Mouse (Mus musculus) adrenal gland, adult (tissue): ENCODE measurements around the gene Cul4a.

Experiments
- DNase-seq, 2 experiments: peaks; one replicate each; pipeline ENCODE4 v3.0.0; 2022 to 2023; ENCODE audit warnings: low spot score in 1 of 2; ENCODE audit not compliant: inconsistent age in 2 of 2

Gene Cul4a

DNA sequence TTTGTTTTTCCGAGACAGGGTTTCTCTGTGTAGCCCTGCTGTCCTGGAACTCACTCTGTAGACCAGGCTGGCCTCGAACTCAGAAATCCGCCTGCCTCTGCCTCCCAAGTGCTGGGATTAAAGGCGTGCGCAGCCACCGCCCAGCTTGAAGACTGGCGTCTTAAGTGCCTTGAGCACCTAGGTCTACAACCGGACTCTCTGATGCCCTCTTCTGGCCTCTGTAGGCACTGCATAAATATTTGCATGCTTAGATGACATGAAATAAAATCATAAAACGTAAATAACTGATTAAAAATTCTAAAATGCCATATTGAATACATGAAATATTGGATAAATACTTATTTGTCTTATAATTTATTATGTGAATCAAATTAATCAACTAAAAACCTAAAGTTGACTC lies 26.8 kb downstream of the Cul4a start:
- DNase-seq = peak; percentile 46 to 85

DNA sequence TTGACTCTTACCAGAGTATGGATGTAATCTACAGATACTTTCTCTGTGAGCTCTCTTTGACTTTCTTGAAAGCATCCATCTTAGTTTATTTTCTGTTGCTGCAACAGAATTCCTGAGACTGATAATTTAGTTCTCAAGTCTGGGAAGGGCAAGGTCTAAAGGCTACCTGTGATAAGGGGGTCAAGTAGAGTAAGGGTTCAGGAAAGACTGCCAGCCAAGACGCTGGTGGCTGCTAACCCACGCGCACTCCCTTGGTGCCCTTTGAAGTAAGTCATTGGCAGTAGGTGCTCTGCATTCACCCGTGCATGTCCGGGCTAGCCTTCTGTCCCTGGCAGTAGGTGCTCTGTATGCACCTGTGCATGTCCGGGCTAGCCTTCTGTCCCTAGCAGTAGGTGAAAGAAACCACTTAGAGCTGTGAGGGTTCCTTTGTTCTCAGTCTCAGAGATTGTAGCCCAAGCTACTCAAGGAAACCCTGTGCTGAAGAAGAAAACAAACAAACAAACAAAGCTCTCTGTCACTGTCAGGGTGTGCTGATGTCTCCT lies 34.3 kb downstream of the Cul4a start:
- DNase-seq = no peak

DNA sequence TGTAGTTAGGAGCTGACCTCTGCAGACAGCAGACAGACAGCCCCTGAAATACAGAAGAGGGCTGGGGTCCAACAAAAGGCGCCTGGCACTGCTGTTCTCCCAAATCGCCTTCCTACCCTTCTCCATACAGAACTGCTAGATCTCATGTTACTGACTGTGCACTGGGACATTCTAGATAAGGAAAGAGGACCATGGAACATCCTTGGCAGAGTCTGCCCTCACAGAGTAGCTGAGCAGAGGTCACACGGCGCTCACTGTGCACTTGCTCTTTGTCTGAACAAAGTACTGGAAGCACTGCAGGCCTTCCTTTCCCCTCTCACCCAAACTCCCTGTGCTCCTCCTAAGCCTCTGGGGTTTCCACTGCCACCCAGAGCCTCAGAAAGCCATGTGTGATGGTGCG lies 36.3 kb downstream of the Cul4a start:
- no peak for DNase-seq

DNA sequence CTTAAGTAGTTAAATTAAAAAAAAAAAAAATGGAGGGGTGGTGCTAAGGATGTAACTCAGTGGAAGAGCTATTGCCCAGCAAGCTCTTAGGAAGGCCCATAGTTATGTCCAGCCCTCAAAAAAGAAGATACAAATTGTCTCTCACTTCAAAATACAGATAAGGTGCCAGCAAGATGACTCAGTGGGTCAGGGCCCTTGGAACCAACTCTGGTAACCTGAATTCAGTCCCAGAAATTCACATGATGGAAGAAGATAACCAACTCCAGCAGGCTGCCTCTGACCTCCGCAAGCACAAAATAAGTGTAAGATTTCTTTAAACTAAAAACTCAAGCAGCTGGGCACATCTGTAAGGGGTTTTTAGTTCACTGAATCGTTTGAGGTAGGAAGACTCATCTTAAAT lies 43.1 kb downstream of the Cul4a start:
- peak; percentile 64 to 84 for DNase-seq

DNA sequence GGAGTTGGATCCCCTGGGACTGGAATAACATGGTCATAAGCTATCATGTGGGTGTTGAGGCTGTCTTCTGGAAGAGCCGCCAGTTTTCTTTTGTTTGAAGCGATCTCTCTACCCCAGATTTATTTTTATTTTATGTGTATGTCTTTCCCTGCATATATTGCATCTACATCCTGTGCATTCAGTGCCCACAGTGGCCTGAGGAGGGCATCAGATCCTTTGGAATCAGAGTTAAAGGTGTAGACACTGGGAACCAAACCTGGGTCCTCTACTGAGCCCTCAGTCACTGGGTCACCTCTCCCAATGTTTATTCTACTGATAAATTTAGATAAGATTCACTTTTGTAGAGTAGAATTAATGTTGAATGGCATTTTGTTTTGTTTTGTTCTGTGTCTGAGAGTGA lies 43.9 kb downstream of the Cul4a start:
- DNase-seq = no peak

DNA sequence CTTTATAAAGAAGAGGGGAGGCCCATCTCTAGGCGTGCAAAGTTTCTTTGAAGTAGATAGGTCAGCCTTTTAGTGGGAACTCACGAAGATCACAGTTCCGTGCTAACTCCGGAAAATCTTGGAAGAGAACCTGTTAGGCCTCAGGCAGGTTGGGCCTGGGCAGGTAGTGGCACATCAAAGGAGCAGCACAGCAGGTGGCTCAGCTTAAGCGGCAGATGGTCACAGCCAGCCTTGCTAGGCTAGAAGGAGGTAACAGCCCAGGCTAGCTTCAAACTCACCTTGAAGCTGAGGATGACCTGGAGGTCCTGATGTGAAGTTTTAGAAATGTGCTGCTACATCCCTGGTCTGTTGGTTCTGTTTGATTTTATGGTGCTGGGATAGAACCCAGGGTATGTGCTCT lies 44.4 kb downstream of the Cul4a start:
- DNase-seq = no peak

DNA sequence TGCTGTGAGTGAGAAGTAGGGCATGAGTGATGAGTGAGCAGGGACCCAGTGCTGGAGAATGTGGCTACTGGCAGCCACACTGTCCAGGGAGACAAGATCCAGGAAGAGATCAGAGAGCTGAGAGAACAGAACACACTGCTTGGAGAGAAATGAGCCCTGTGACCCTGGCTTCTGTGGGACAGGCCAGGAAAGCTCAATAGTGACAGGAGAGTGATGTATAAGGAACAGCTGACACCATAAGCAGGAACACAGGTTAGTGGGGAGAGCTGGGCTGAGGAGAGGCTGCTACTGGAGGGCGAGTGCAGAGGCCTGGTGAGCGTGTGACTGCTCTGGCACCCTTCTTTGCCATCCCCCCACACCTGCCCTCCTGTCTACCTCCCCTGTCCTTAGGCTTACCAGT lies 45.5 kb downstream of the Cul4a start:
- DNase-seq = no peak

DNA sequence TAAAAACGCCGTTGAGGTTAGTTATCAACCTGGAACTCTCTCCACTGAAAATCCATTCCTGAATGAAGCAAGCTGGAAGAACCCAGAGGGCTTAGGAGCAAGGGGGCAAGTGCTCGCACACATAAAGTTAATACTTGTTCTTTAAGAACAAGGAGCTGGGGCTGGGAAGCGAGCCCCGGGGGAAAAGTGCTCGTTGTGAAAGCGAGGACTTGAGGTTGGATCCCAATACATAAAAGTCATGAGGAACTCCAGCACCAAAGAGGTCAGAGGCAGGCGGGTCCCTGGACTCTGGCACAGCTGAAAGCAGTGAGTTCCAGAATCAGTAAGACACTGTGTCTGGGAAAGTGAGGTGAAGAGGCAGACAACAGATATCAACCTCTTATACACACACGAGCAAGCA lies 48.7 kb downstream of the Cul4a start:
- peak in 1 of 2 experiments; percentile 59 for DNase-seq

DNA sequence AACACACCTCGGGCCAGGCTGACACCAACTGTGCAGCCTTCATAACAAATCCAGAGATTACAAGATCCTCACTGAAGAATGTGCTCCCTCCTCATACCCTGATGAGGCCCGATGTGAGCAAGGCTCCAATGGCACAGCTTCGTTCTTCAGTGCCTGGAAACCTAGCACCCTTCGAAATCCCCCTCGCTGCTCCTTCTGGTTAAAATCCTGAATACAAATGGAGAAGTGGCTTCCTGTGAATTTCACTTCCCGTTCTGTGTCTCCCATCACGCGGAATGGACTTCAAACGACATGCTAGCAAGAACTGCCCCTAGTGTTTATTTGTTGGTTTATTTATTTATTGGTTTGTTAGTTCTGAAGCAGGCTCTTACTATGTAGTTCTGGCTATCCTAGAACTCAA lies 49.9 kb downstream of the Cul4a start:
- no peak for DNase-seq

DNA sequence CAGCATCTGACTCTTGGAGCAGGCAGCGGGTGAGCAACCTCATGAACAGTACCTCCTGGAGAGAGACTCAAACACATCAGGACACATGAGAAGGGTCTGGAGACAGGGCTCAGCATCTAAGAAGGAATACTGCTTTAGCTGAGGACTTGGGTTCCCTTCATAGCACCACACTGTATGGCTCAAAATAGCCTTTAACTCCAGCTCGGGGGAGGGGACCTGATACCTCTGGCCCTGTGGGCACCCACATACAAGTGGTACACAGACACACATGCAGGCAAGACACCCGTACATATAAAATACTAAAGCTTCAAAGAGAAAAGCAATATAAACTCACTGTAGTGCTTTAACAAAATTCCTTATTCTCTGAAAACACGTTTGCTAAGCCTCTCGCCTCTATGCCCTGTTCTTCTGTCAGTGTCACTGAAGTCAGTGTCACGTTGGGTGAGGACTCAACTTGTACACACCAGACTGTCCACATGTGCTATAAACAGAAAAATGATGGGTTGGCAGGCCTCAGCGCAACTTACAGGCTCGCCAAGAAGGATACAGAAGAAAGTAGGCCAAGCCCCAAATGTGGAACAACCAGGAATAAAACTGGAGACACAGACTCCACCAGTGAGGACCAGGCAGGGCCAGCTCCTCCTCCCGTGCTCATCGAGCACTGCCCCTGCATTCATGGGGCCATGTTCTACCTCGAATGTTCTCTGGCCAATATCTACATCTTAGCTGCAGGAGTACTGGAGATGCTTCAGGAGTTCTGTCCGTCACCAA lies 51.1 kb downstream of the Cul4a start:
- no peak for DNase-seq

DNA sequence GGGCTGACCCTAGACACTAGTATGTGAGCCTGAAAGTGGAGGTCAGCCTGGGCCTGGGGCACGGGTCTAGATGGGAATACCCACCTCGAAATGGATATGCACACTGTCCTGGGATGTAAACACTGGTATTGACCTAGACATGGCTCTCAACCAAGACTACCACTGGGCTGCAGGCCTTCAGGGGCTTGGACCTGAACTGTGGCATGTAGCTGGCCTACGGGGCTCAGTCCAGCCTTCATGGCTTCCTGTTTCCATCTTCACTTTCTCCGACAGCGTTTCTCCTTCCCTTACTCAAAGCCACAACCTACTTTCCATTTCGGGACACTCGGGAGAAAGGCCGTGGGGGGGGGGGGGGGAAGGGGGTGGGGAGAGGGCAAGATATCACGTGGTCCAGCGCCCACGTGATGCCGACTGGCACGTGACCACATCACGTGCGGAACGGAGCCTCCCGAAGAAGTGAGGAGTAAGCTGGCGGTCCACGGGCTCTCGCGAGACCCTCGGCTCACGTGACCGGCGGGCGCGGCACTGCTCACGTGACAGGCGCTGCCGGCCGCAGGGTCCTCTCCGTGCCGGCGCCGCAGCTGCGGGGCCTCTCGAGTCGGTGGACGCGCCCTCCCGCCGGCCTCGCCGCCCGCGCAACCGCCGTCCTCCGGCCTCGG lies 53.4 kb downstream of the Cul4a start, which contains the start of gene Lamp1:
Gene Lamp1 (plus strand): TSS at position 444 of the 659 bp plus-strand sequence.
- peak; percentile 99 for DNase-seq

DNA sequence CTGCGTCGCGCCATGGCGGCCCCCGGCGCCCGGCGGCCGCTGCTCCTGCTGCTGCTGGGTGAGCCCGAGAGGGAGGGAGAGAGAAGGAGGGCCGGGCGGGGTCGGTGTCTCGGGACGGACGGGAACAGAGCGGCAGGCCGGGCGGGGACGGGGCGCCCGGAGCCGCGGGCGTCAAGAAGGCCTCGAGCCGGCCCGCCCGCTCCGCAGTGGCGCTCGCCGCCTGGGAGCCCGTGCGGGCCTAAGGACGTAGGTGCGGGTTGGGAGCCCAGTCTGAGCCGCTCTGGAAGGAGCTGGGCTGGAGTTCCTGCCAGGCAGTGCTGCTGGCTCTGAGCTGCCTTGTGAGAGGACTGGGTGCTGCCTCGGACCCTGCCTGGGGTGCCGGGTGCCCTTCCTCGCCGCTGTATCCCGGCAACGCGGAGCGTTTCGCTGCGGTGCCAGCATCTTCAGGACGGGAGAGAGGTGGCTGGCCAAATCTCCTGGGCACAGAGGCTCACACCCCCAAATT lies 54.0 kb downstream of the Cul4a start:
- DNase-seq = no peak

DNA sequence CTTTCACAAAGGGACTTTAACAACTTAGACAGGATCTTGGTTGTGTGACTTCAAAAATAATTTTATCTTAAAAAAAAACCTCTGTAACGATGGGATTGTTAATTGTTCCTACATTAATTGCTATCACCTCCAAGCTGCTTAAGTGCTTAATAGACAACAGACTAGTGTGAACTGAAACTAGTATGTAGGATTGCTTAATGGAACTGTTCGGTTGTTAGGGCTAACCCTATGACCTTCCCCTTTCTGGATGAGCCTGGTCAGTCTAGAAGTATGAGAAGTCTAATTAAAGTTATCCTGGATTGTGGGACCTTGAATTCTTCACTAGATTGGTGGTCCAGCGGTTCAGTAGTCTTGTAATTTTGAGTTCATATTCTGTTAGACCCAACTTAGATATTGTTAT lies 55.3 kb downstream of the Cul4a start:
- DNase-seq = no peak

DNA sequence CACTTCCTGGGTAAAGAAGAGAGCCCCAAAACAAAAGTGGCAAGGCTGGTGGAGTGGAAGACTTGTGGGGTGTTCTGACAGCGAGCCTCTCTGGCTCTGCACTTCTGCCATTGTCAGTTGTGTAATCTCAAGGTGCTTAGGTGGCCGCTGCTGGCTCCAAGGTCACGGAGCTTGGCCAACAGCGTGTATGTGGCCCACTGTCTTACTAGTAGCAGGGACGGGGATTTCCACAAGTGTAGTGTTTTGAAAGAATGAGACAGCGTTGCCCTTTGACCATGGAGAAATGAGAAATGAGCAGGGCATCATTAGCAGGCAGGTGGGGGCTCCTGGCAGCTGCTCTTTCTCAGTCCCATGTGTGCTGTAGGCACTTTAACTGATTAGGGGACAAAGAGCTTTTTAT lies 56.7 kb downstream of the Cul4a start:
- peak; percentile 59 to 75 for DNase-seq

DNA sequence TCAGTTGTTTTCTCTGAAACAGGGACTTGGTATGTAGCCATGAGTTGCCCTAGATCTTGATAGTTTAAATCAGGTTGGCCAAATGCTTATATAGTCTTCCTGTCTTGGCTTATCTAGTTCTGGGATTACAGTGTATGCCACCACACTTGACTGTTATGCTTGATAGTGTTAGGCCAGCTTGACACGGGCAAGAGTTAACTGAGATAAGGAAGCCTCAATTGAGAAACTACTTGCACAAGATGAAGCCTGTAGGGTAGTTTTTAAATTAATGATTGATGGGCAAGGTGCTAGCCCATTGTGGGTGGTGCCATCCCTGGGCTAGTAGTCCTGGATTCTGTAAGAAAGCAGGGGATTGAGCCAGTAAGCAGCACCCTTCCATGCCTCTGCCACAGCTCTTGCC lies 58.1 kb downstream of the Cul4a start:
- no peak for DNase-seq

DNA sequence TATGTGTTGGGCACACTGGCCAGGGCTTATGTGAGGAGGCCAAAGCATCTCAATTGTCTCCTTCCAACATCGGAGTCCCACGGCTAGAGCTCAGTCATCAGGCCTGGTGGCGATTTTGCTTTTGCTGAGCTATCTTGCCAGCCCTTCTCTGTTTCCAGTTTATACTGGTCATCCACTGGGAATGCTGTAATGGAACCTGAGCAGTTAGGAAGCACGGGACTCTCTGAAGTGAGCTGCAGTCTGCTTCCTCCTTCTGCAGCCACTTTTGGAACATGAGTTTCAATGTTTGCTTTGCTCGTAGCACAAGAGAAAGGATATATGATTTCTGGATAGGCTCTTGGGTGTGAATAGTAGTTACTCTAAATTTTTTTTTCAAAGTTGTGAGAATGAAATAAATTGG lies 58.9 kb downstream of the Cul4a start:
- no peak for DNase-seq

DNA sequence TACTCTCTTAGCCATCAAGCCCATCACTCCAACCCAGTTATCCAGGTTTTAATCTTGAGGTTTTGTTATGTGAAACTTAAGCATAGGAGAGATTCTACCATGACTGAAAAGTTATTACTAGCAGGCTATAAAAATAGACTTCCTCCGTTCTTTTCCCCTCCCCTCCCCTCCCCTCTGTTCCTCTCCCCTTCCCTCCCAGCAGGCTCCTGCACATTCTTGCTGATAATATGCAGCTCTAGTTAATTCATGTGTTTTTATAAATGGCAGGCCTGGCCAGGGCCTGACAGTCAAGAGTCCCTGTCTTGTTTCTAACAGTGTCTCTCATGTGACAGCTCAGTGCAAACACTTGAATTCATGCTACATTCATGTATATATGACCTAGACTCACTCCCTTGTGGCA lies 65.1 kb downstream of the Cul4a start:
- DNase-seq = no peak

DNA sequence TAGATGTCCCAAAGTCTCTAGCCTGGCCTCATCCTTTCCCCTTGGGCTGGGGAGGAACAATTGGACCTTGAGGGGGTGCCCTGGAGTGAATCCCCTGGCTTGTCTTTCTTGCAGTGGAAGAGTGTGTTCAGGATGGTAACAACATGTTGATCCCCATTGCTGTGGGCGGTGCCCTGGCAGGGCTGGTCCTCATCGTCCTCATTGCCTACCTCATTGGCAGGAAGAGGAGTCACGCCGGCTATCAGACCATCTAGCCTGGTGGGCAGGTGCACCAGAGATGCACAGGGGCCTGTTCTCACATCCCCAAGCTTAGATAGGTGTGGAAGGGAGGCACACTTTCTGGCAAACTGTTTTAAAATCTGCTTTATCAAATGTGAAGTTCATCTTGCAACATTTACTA lies 68.9 kb downstream of the Cul4a start:
- DNase-seq = no peak

DNA sequence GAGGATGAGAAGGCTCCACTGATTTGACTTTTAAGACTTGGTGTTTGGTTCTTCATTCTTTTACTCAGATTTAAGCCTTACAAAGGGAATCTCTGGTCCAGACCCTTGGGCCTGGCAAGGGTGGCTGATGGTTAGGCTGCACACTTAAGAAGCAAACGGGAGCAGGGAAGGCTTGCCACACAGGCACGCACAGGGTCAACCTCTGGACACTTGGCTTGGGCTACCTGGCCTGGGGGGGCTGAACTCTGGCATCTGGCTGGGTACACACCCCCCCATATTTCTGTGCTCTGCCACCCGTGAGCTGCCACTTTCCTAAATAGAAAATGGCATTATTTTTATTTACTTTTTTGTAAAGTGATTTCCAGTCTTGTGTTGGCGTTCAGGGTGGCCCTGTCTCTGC lies 69.4 kb downstream of the Cul4a start:
- DNase-seq = no peak

DNA sequence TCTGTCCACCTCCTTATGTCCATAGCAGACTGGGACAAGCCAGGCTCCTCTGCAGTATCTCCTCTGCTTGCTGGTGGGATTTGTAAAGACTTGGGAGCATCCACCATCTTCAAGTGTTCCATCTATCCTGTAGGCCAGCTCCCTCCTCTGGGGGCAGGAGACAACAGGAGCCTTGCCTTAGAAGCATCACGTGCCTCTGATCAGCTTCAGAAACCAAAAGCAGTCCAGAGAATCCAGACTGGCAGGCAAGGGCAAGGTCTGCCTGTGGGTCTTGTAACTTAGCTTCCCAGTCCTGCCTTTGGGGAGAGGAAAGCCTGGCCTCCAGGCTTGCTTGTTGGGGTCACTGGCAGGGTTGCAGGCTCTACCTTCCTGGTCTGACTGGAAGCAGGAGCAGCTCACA lies 70.2 kb downstream of the Cul4a start:
- DNase-seq = no peak

DNA sequence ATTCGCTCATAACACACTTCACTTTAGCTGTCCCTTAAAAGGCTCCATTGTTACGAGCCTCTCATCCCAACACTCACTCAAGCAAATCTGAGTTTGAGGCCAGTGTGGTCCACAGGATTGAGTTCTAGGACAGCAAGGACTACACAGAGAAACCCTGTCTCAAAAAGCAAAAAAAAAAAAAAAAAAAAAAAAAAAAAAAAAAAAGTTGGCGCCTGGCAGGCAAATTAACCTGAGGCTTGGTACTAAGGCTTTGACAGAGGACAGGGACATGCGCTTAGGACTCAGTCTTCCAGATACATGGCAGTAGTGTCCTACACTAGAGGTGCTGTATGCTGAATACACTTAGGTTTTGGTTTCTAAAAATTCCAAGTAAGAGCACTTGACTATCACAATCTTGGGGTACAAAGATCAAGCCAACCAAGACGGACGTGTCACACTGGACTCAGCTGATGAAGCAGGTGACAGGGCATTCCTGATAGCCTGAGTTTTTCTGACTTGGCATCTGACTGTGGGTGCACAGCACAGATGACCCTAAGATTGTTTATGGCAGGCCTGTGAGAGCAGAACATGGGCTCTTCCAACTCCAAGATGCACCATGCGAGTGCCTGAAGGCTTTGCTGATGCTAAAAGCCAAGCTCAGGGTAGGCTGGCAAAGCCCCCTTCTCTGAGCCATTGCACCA lies 71.9 kb downstream of the Cul4a start:
- no peak for DNase-seq

DNA sequence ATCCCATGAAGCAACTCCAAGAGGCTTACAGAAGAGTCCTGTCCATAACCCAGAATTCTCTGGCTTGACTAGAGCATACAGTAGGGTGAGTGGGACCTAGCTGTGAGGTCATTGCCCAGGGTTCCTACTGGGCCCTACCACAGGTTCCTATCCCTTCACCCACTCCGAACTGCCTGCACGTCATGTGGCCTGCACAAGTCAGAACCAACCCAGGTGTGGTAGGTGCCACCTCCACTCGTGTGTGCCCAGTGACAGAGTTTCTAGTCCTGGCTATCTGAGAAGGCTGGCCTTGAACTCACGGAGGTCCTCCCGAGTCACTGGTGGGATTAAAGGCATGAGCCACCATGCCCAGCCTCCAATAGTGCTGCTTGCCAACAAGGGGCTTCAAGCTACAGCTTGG lies 72.7 kb downstream of the Cul4a start:
- DNase-seq = no peak
